Mouse (Mus musculus) lung, adult 18-20 months (tissue): ENCODE measurements at regions not wholly inside any gene's neighbourhood (a gene's known extent, or its start where the extent isn't known, plus 50 kb on each side); places are given as distances from the start of the nearest gene placed in this dataset.
A peak's percentile ranks its signal among the peaks of the same experiment; 100 is the strongest.

Experiments used
- DNase-seq, 2 experiments: peaks; one replicate each; pipeline ENCODE4 v3.0.0; 2022; ENCODE audit warnings: mixed read lengths in 2 of 2

GRCm38 (mm10) chr15:84616880-84617279 lies 52.5 kb upstream of the Prr5 start:
- peak; percentile 53 to 64 for DNase-seq

GRCm38 (mm10) chr15:84613536-84614527 lies 55.6 kb upstream of the Prr5 start:
- DNase-seq, result peak; percentile 69 to 71

- DNase-seq, result no peak
Measured at GRCm38 (mm10) chr15:84612961-84613360, 55.3 kb upstream of the Rtl6 start.

- peak in 1 of 2 experiments; percentile 12 for DNase-seq
Measured at GRCm38 (mm10) chr15:84609825-84610442, 52.3 kb upstream of the Rtl6 start.

GRCm38 (mm10) chr15:84609063-84609462 lies 51.4 kb upstream of the Rtl6 start:
- DNase-seq, result no peak
